Mouse (Mus musculus) myocyte (in vitro differentiated cells): ENCODE data around the gene Aff1. TPM values are rescaled to one million over a fixed set of nuclear protein-coding genes. Genes with fewer than 3 reads are reported as not detected.

ENCODE experiments used
- H3K27me3 ChIP-seq: one replicate; pipeline ENCODE4 v1.6.1; 2011; ENCODE audit not compliant: control insufficient read depth, insufficient read depth, insufficient read length
- H3K36me3 ChIP-seq: one replicate; pipeline ENCODE4 v1.6.1; 2011; ENCODE audit not compliant: control insufficient read depth, insufficient read depth
- H3K4me2 ChIP-seq: one replicate; pipeline ENCODE4 v1.6.1; 2011; ENCODE audit warnings: low read depth, control low read depth
- H3K4me3 ChIP-seq: one replicate; pipeline ENCODE4 v1.5.1; 2011; ENCODE audit warnings: mild to moderate bottlenecking, control low read depth, moderate library complexity
- H3K79me2 ChIP-seq: one replicate; pipeline ENCODE4 v1.6.1; 2011; ENCODE audit not compliant: control insufficient read depth, insufficient read depth
- H3ac ChIP-seq: one replicate; pipeline ENCODE4 v1.6.1; 2011; ENCODE audit not compliant: control insufficient read depth, insufficient read length
- CEBPB ChIP-seq: IDR thresholded peaks from 2 replicates; pipeline ENCODE4 v1.6.1; 2011; ENCODE audit warnings: mild to moderate bottlenecking, moderate library complexity; ENCODE audit not compliant: poor library complexity, insufficient read depth, severe bottlenecking
- E2F4 ChIP-seq: IDR thresholded peaks from one replicate; pipeline ENCODE4 v1.6.1; 2011; ENCODE audit warnings: mild to moderate bottlenecking, control low read depth, moderate library complexity; ENCODE audit not compliant: insufficient read depth
- MAX ChIP-seq: IDR thresholded peaks from one replicate; pipeline ENCODE4 v1.6.1; 2011; ENCODE audit warnings: low read depth, mild to moderate bottlenecking, control low read depth
- MYOD1 ChIP-seq, 3 experiments: IDR thresholded peaks; one replicate each; pipeline ENCODE4 v1.6.1; 2011; ENCODE audit warnings: control low read depth in 2 of 3, low read depth in 2 of 3, mild to moderate bottlenecking in 2 of 3, moderate library complexity in 1 of 3; ENCODE audit not compliant: insufficient read length in 2 of 3, control insufficient read depth in 1 of 3
- MYOG ChIP-seq, 3 experiments: IDR thresholded peaks; one replicate each; pipeline ENCODE4 v1.6.1; 2011; ENCODE audit warnings: control low read depth in 2 of 3, low read depth in 2 of 3, mild to moderate bottlenecking in 2 of 3; ENCODE audit not compliant: insufficient read length in 2 of 3, control insufficient read depth in 1 of 3, insufficient read depth in 1 of 3
- POLR2A ChIP-seq: IDR thresholded peaks from one replicate; pipeline ENCODE4 v1.6.1; 2011; ENCODE audit warnings: low read depth, mild to moderate bottlenecking, control low read depth, moderate library complexity; ENCODE audit not compliant: insufficient read length
- POLR2AphosphoS2 ChIP-seq: IDR thresholded peaks from one replicate; pipeline ENCODE4 v1.6.1; 2011; ENCODE audit warnings: low read depth, control low read depth; ENCODE audit not compliant: insufficient read length
- REST ChIP-seq: IDR thresholded peaks from one replicate; pipeline ENCODE4 v1.6.1; 2011; ENCODE audit warnings: mild to moderate bottlenecking, control low read depth, moderate library complexity; ENCODE audit not compliant: insufficient read depth, insufficient read length
- SRF ChIP-seq: IDR thresholded peaks from one replicate; pipeline ENCODE4 v1.6.1; 2011; ENCODE audit warnings: low read depth; ENCODE audit not compliant: control insufficient read depth, insufficient read length
- TCF12 ChIP-seq: IDR thresholded peaks from one replicate; pipeline ENCODE4 v1.6.1; 2011; ENCODE audit warnings: mild to moderate bottlenecking, control low read depth; ENCODE audit not compliant: poor library complexity, insufficient read depth, severe bottlenecking
- TCF3 ChIP-seq: IDR thresholded peaks from one replicate; pipeline ENCODE4 v1.6.1; 2011; ENCODE audit warnings: low read depth, control low read depth; ENCODE audit not compliant: insufficient read length
- USF1 ChIP-seq: IDR thresholded peaks from one replicate; pipeline ENCODE4 v1.6.1; 2011; ENCODE audit warnings: low read depth, mild to moderate bottlenecking, control low read depth, moderate library complexity
- polyA plus RNA-seq: library from polyadenylated mRNA; unstranded; fragments of >200 nt; fragmentation: generic; extraction: Trizol; gene quantifications from one replicate; pipeline ENCODE4 v1.2.1, GENCODE M21; 2012; ENCODE audit warnings: missing spikeins

Gene Aff1
- polyA plus RNA-seq, 1 experiment: 16.4 TPM

- Histone ChIP-seq H3ac (no peak overlapping the region), H3K79me2 (no peaks in the 10 kb centered on the region), H3K4me3 (no peak overlapping the region), H3K4me2 (no peak overlapping the region), H3K27me3 (no peaks in the 10 kb centered on the region), H3K36me3 (peaks cover 69% of the 10 kb centered on the region)
- no peak for TF ChIP-seq POLR2AphosphoS2
- no peak for TF ChIP-seq CEBPB
Measured at GRCm38 (mm10) chr5:103830886-103831285, 138.7 kb downstream of the Aff1 start.

- Histone ChIP-seq H3K36me3 (peaks cover 37% of the 10 kb centered on the region), H3K4me2 (no peak overlapping the region), H3K4me3 (no peak overlapping the region), H3ac (no peak overlapping the region), H3K79me2 (peaks cover 8% of the 10 kb centered on the region), H3K27me3 (no peaks in the 10 kb centered on the region)
- no peak for TF ChIP-seq MAX
- no peak for TF ChIP-seq SRF
- TF ChIP-seq MYOG (IDR thresholded peaks at IDR 0.05; ENCODE audit: control insufficient read depth in 1 of 3, insufficient read depth in 1 of 3, insufficient read length in 2 of 3, low read depth in 2 of 3): no peak
- no peak for TF ChIP-seq POLR2A
- TF ChIP-seq CEBPB: no peak
- no peak for TF ChIP-seq MYOD1 (IDR thresholded peaks at IDR 0.05; ENCODE audit: control insufficient read depth in 1 of 3, insufficient read length in 2 of 3, low read depth in 2 of 3)
- no peak for TF ChIP-seq TCF3
- no peak for TF ChIP-seq USF1
- no peak for TF ChIP-seq E2F4
- TF ChIP-seq TCF12: no peak
- TF ChIP-seq REST: no peak
- no peak for TF ChIP-seq POLR2AphosphoS2
Measured at GRCm38 (mm10) chr5:103835471-103836147, 143.4 kb downstream of the Aff1 start.

DNA sequence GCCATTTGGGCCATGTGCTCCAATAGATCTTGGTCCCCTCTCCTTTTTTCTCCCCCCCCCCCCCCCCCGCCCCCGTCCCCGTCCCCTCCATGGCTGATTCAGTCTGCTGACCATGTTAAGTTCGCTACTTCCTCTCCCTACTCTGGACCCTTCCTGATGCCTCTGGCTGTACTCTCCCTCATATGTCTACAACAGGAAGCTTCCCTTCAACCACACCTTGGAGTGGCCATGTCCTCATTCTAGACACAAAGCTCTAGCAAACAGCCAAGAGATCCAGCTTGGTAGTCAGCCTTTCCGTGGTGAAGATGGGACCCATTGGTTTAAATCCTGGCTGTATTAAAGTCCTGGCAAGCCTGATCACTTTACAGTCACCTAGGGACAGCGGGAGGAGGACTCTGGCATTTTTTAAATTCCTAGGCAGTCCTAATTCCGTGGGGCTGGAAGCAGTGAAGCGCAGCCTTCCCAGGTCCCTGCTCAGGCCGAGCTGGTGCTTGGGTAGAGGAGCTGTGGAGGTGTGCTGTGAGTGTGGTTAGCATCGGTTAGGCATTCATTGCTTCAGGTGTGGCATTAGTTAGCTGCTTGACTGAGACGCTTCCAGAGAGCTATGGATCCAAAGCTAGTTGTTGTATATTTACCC lies 144.1 kb downstream of the Aff1 start:
- H3ac ChIP-seq: no peak overlapping the region
- peaks cover 31% of the 10 kb centered on the region for H3K36me3 ChIP-seq
- H3K4me2 ChIP-seq: no peak overlapping the region
- H3K27me3 ChIP-seq: no peaks in the 10 kb centered on the region
- TF ChIP-seq SRF (no peak), POLR2A (no peak), MYOD1 (IDR thresholded peaks at IDR 0.05; ENCODE audit: control insufficient read depth in 1 of 3, insufficient read length in 2 of 3, low read depth in 2 of 3) (no peak), TCF12 (no peak), CEBPB (no peak), REST (no peak), POLR2AphosphoS2 (no peak), TCF3 (no peak), USF1 (no peak), E2F4 (no peak), MYOG (IDR thresholded peaks at IDR 0.05; ENCODE audit: control insufficient read depth in 1 of 3, insufficient read depth in 1 of 3, insufficient read length in 2 of 3, low read depth in 2 of 3) (no peak), MAX (no peak)
- no peak overlapping the region for H3K4me3 ChIP-seq
- H3K79me2 ChIP-seq: peaks cover 8% of the 10 kb centered on the region

GRCm38 (mm10) chr5:103838550-103839264 lies 146.5 kb downstream of the Aff1 start:
- TF ChIP-seq USF1: no peak
- TF ChIP-seq POLR2A: no peak
- TF ChIP-seq CEBPB: no peak
- no peak for TF ChIP-seq TCF12
- TF ChIP-seq MAX: no peak
- TF ChIP-seq POLR2AphosphoS2: no peak
- TF ChIP-seq REST: no peak
- no peak for TF ChIP-seq MYOG (IDR thresholded peaks at IDR 0.05; ENCODE audit: control insufficient read depth in 1 of 3, insufficient read depth in 1 of 3, insufficient read length in 2 of 3, low read depth in 2 of 3)
- no peak for TF ChIP-seq E2F4
- TF ChIP-seq SRF: no peak
- TF ChIP-seq TCF3: no peak
- TF ChIP-seq MYOD1 (IDR thresholded peaks at IDR 0.05; ENCODE audit: control insufficient read depth in 1 of 3, insufficient read length in 2 of 3, low read depth in 2 of 3): no peak
- Histone ChIP-seq H3K4me3 (no peak overlapping the region), H3K79me2 (peaks cover 8% of the 10 kb centered on the region), H3K36me3 (peaks cover 18% of the 10 kb centered on the region), H3K4me2 (no peak overlapping the region), H3K27me3 (no peaks in the 10 kb centered on the region), H3ac (no peak overlapping the region)
